Mouse (Mus musculus): ENCODE measurements around the gene Dzip1.

DNA sequence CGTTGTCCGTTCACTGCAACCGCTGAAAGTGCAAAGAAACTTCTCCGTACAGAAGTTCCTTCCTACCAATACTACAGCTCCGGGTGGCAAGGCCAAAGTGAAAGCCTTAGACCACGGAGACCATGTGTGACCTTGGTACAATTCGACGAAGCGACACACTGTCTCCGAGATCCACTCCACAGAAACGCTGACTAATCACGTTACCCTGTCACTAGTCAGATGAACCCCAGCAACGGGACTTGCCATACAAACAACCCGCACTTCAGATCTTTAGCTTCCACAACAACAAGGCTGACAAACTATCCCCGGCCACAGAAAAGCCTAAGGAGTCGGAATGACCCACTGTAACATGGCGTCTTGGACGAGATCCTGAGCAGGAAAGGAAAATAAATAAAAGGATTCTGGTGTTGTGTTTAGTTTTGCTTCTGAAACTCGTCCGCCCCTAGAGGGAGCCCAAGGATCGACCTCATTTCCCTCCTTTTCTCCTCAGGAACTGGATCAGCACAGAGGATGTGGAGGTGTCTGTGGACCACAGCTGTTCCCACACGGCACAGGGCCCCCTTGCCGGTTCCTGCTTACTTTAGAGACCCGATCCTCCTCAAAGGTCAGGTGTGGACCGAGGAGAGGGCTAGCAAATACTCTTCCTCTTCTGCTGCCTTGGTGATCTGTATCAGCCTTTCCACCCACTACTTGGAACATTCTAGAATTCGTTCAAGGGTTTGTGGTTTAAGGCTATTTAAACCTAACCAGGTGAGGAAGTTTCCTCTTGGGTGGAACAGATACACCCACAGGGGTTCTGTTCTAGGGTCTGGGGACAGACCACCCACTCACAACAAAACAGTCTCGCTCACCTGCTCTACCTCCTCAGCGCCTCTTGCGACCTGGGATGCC is 14.7 kb downstream of the Dzip1 start:
- TF ChIP-seq GATA1 (IDR thresholded peaks at IDR 0.05; ENCODE audit: borderline replicate concordance, low read length), result no peak
- no peak for TF ChIP-seq TAL1 (conservative IDR thresholded peaks at IDR 0.05; ENCODE audit: low read depth, low read length)

Data from G1E (cell line).